Mouse (Mus musculus): Measurements from ENCODE around the gene Il6st. TPM values are rescaled to one million over a fixed set of nuclear protein-coding genes. Genes with fewer than 3 reads are reported as not detected.

Il6st gene
- polyA plus RNA-seq, 1 experiment from 2014 or later, result 20.7 TPM

Other genes with a start within 250 kb of the Il6st start
- 5.3 and 7.5 TPM in 2 replicates for gene Ankrd55, start 175.6 kb upstream of the Il6st start, polyA plus RNA-seq (2014; fragmentation: Nextera tagmentation; extraction: Ambion mirVana)
- not detected in 2 replicates for gene Il31ra, start 130.3 kb downstream of the Il6st start, polyA plus RNA-seq (2014; fragmentation: Nextera tagmentation; extraction: Ambion mirVana)
- gene Ddx4, start 188.4 kb downstream of the Il6st start, polyA plus RNA-seq (2014; fragmentation: Nextera tagmentation; extraction: Ambion mirVana), result 0.59 and 2.4 TPM in 2 replicates
- gene Slc38a9, start 196.7 kb downstream of the Il6st start, polyA plus RNA-seq (2014; fragmentation: Nextera tagmentation; extraction: Ambion mirVana), result 24.4 and 25.1 TPM in 2 replicates